Mouse (Mus musculus) kidney, embryonic 15.5 days (tissue): ENCODE data around the gene Mtus2. TPM values are rescaled to one million over a fixed set of nuclear protein-coding genes. Genes with fewer than 3 reads are reported as not detected.
A peak's percentile ranks its signal among the peaks of the same experiment; 100 is the strongest.

Experiments
- ATAC-seq: fragments of 200-750 bp; cut with Nextera tagmentation; replicated peaks from 2 replicates; pipeline ENCODE4 v1.8.0; 2017; ENCODE audit warnings: moderate TSS enrichment; ENCODE audit not compliant: low FRiP score
- H3K27ac ChIP-seq: fragments of 300-500 bp; sonication (generic); 2 replicates; pipeline ENCODE4 v1.5.1; 2015; ENCODE audit warnings: mild to moderate bottlenecking, inconsistent platforms
- H3K27me3 ChIP-seq: fragments of 300-500 bp; sonication (generic); 2 replicates; pipeline ENCODE4 v1.6.1; 2015; ENCODE audit warnings: inconsistent platforms
- H3K36me3 ChIP-seq: fragments of 300-500 bp; sonication (generic); 2 replicates; pipeline ENCODE4 v1.6.1; 2015; ENCODE audit warnings: inconsistent platforms
- H3K4me1 ChIP-seq: fragments of 300-500 bp; sonication (generic); 2 replicates; pipeline ENCODE4 v1.6.1; 2015; ENCODE audit warnings: inconsistent platforms
- H3K4me2 ChIP-seq: fragments of 300-500 bp; sonication (generic); 2 replicates; pipeline ENCODE4 v1.6.1; 2015; ENCODE audit warnings: moderate library complexity, mild to moderate bottlenecking, inconsistent platforms
- H3K4me3 ChIP-seq: fragments of 300-500 bp; sonication (generic); replicated peaks from 2 replicates; pipeline ENCODE4 v1.5.1; 2015; ENCODE audit warnings: mild to moderate bottlenecking, inconsistent platforms
- H3K9ac ChIP-seq: fragments of 300-500 bp; sonication (generic); 2 replicates; pipeline ENCODE4 v1.6.1; 2015; ENCODE audit warnings: mild to moderate bottlenecking, inconsistent platforms
- H3K9me3 ChIP-seq: fragments of 300-500 bp; sonication (generic); replicated peaks from 2 replicates; pipeline ENCODE4 v1.6.1; 2016; ENCODE audit warnings: inconsistent platforms
- WGBS: fragments of 180-500 bp; shearing (Covaris S2); methylation state at CpG from one replicate; pipeline ENCODE4 v1.1.7; 2015; ENCODE audit warnings: mixed read lengths; 5-methylcytosine and 5-hydroxymethylcytosine counted together
- polyA plus RNA-seq: library from polyadenylated mRNA; unstranded; fragments of >200 nt; fragmentation: Nextera tagmentation; extraction: Ambion mirVana; gene quantifications from 2 replicates; pipeline ENCODE4 v1.2.1, GENCODE M21; 2015

Gene Mtus2
- polyA plus RNA-seq, 1 experiment from 2014 or later, result 3.6 TPM

DNA sequence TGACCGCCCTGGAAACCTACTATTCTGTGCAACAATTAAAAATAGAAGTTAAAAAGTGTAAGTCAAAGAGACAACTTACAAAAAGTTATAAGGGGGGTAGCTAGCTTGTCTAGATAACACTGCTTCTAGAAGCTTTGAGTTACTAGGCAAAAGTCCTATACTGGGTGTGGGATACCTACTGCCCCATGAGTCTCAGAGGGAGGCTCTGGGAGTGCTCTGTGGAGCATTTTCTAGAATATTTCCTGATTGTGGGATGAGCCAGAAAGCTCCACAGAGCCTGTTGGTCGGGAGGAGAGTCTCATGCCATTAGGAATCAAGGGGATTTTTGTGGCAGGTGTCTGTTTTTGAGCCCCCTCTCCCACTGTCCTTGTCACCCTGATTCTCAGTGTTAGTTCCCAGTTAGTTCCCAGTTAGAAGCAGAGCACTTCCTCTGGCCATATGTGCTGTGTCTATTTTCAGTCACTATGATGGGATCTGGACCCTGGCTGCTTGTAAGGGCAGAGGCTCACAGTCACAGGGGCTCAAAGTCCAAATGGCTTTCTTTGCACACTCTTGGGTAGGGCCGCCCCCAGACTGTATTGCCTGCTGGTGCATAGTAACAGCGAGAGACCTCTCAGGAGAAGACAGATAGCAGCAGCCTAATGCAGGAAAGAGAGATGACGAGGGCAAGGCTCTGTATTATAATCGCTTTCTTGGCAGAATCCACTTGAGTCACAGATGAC is 57.2 kb downstream of the Mtus2 start:
- ATAC-seq, result no peak
- no peak overlapping the region for H3K9ac ChIP-seq
- H3K4me2 ChIP-seq, result no peak overlapping the region
- H3K4me1 ChIP-seq, result no peaks in the 10 kb centered on the region
- H3K27me3 ChIP-seq, result no peaks in the 10 kb centered on the region
- WGBS, result 80% methylated on average over 6 of the region's 6 CpGs
- no peak overlapping the region for H3K27ac ChIP-seq
- H3K9me3 ChIP-seq, result no peaks in the 10 kb centered on the region
- H3K36me3 ChIP-seq, result no peaks in the 10 kb centered on the region
- no peak overlapping the region for H3K4me3 ChIP-seq

GRCm38 (mm10) chr5:148015383-148015782 is 58.3 kb downstream of the Mtus2 start:
- whole genome bisulfite sequencing, result 85% methylated on average over 8 of the region's 8 CpGs
- no peaks in the 10 kb centered on the region for H3K9me3 ChIP-seq
- H3K27me3 ChIP-seq, result no peaks in the 10 kb centered on the region
- H3K27ac ChIP-seq, result no peak overlapping the region
- H3K9ac ChIP-seq, result no peak overlapping the region
- no peak overlapping the region for H3K4me2 ChIP-seq
- no peaks in the 10 kb centered on the region for H3K4me1 ChIP-seq
- no peak for ATAC-seq
- no peak overlapping the region for H3K4me3 ChIP-seq
- no peaks in the 10 kb centered on the region for H3K36me3 ChIP-seq

DNA sequence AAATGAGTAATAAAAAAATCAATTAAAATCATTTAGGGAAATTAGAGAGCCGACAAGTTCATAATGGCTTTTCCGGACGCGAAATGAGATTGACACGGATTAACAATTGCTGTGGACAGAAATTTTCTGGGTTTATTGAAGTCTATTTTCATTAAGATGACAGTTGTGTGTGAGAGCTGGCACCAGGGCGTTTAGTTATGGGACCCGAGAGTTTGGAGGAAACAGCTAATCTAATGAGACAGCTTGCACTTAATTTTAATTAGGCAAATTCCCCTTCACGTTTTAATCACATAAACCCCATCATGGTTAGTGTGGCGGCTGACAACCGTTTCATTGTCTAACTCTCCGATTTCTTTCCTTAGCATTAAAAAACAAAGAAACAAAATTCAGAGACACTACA is 60.3 kb downstream of the Mtus2 start:
- H3K4me2 ChIP-seq, result no peak overlapping the region
- H3K9ac ChIP-seq, result no peak overlapping the region
- H3K36me3 ChIP-seq, result no peaks in the 10 kb centered on the region
- WGBS, result 90% methylated on average over 11 of the region's 11 CpGs
- no peaks in the 10 kb centered on the region for H3K4me1 ChIP-seq
- no peak overlapping the region for H3K4me3 ChIP-seq
- no peak overlapping the region for H3K27ac ChIP-seq
- H3K27me3 ChIP-seq, result no peaks in the 10 kb centered on the region
- no peaks in the 10 kb centered on the region for H3K9me3 ChIP-seq
- ATAC-seq, result no peak

- no peak overlapping the region for H3K9ac ChIP-seq
- H3K36me3 ChIP-seq, result no peaks in the 10 kb centered on the region
- H3K27ac ChIP-seq, result no peak overlapping the region
- 0 out of 2 replicates have a peak, but pooled peaks cover 5% of the 10 kb centered on the region for H3K4me1 ChIP-seq
- no peak overlapping the region for H3K4me3 ChIP-seq
- H3K4me2 ChIP-seq, result no peak overlapping the region
- 78% methylated on average over 4 of the region's 4 CpGs for WGBS
- no peaks in the 10 kb centered on the region for H3K9me3 ChIP-seq
- no peak for ATAC-seq
- H3K27me3 ChIP-seq, result no peaks in the 10 kb centered on the region
Observed at GRCm38 (mm10) chr5:148022784-148023183, 65.7 kb downstream of the Mtus2 start.

- 45% methylated on average over 26 of the region's 26 CpGs for WGBS
- no peak for ATAC-seq
Observed at GRCm38 (mm10) chr5:148026401-148027349, 69.6 kb downstream of the Mtus2 start.

GRCm38 (mm10) chr5:148027985-148028384 is 70.9 kb downstream of the Mtus2 start:
- Histone ChIP-seq H3K27me3 (no peaks in the 10 kb centered on the region), H3K36me3 (no peaks in the 10 kb centered on the region), H3K9me3 (no peaks in the 10 kb centered on the region), H3K4me2 (no peak overlapping the region), H3K9ac (no peak overlapping the region), H3K4me3 (no peak overlapping the region), H3K4me1 (0 out of 2 replicates have a peak, but pooled peaks cover 5% of the 10 kb centered on the region), H3K27ac (no peak overlapping the region)
- 75% methylated on average over 13 of the region's 13 CpGs for WGBS
- ATAC-seq, result no peak

More at GRCm38 (mm10) chr5:148026401-148027349, 69.6 kb downstream of the Mtus2 start:
- no peak overlapping the region for H3K4me3 ChIP-seq
- no peaks in the 10 kb centered on the region for H3K9me3 ChIP-seq
- peak overlapping the region; percentile 20 for H3K4me2 ChIP-seq
- H3K27ac ChIP-seq, result no peak overlapping the region
- H3K36me3 ChIP-seq, result no peaks in the 10 kb centered on the region
- no peaks in the 10 kb centered on the region for H3K27me3 ChIP-seq
- no peak overlapping the region for H3K9ac ChIP-seq
- H3K4me1 ChIP-seq, result 0 out of 2 replicates have a peak, but pooled peaks cover 5% of the 10 kb centered on the region

GRCm38 (mm10) chr5:148041661-148042060 is 84.5 kb downstream of the Mtus2 start:
- H3K4me3 ChIP-seq, result no peak overlapping the region
- H3K27me3 ChIP-seq, result no peaks in the 10 kb centered on the region
- 86% methylated on average over 7 of the region's 7 CpGs for WGBS
- no peaks in the 10 kb centered on the region for H3K36me3 ChIP-seq
- H3K27ac ChIP-seq, result no peak overlapping the region
- no peak overlapping the region for H3K9ac ChIP-seq
- peaks cover 3% of the 10 kb centered on the region; the same call in 1 of the 2 replicates for H3K9me3 ChIP-seq
- ATAC-seq, result no peak
- H3K4me2 ChIP-seq, result no peak overlapping the region
- H3K4me1 ChIP-seq, result no peaks in the 10 kb centered on the region

DNA sequence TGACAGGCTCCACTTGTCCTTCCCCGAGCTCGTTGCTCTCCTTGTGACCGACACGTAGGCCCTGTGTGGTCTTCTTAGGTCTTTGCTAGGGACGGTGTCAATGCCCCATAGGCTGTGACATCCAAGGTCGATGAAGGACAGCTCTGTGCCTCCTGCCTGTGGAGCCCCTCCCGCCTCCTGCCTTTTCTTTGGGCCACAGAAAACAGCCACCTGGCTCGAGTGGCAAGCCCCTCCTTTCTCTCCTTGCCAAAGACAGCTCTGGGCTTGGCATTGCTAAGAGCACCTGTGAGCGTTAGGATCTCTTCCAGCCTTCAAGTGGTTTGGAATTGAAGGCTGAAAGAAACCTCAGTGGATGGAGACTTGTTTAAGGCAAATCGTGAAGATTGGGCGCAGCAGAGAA is 91.1 kb downstream of the Mtus2 start:
- H3K4me3 ChIP-seq, result no peak overlapping the region
- no peak overlapping the region for H3K4me2 ChIP-seq
- no peaks in the 10 kb centered on the region for H3K4me1 ChIP-seq
- H3K9ac ChIP-seq, result no peak overlapping the region
- ATAC-seq, result no peak
- no peaks in the 10 kb centered on the region for H3K27me3 ChIP-seq
- peaks cover 3% of the 10 kb centered on the region; the same call in 1 of the 2 replicates for H3K9me3 ChIP-seq
- no peak overlapping the region for H3K27ac ChIP-seq
- WGBS, result 80% methylated on average over 11 of the region's 11 CpGs
- H3K36me3 ChIP-seq, result no peaks in the 10 kb centered on the region

DNA sequence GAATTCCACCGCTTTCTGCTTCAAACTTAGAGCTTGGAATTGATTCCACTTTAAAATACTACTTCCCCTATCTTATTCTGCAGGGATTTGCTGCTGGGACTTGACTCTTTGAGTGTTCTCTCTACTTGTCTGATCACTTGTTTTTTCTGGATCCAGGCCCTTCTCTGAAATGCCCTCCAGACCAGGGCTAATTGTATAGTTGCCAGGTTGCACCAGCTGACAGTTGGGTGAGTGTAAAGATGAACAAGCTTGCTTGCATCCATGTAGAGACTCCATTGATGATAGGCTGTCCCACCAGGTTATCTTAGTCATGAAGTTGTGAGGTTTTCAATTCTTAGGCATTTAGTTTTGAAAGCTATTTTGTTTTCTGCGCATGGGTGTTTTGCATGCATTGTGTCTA is 92.2 kb downstream of the Mtus2 start:
- no peaks in the 10 kb centered on the region for H3K4me1 ChIP-seq
- no peaks in the 10 kb centered on the region; the same call in 1 of the 2 replicates for H3K9me3 ChIP-seq
- H3K27me3 ChIP-seq, result no peaks in the 10 kb centered on the region
- H3K36me3 ChIP-seq, result no peaks in the 10 kb centered on the region
- no peak for ATAC-seq
- no peak overlapping the region for H3K4me3 ChIP-seq
- no peak overlapping the region for H3K27ac ChIP-seq
- no peak overlapping the region for H3K4me2 ChIP-seq
- 91% methylated on average over 2 of the region's 2 CpGs for WGBS
- no peak overlapping the region for H3K9ac ChIP-seq

- Histone ChIP-seq H3K4me3 (no peak overlapping the region), H3K27me3 (no peaks in the 10 kb centered on the region), H3K27ac (no peak overlapping the region), H3K4me2 (no peak overlapping the region), H3K4me1 (no peaks in the 10 kb centered on the region), H3K9me3 (no peaks in the 10 kb centered on the region), H3K9ac (no peak overlapping the region), H3K36me3 (no peaks in the 10 kb centered on the region)
- WGBS, result 77% methylated on average over 13 of the region's 13 CpGs
- ATAC-seq, result no peak
Observed at GRCm38 (mm10) chr5:148052846-148053608, 95.9 kb downstream of the Mtus2 start.

DNA sequence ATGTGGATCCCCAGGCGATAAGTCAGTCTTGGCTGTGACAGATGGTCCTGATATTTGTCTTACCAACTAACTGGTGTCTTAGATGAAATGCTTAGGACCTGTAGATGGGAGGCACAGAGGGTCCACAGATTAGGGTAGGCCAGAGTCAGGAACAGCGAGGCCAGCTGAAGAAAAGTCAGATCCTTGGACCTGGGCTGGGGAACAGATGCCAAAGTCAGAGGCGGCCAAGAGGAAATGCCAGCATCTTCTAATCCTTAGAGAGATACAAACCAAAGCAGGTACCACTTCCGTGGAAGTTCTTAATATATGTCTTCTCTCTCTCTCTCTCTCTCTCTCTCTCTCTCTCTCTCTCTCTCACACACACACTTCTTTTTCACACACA is 96.5 kb downstream of the Mtus2 start:
- no peak overlapping the region for H3K4me3 ChIP-seq
- no peaks in the 10 kb centered on the region for H3K27me3 ChIP-seq
- WGBS, result 77% methylated on average over 4 of the region's 4 CpGs
- no peaks in the 10 kb centered on the region for H3K4me1 ChIP-seq
- no peak overlapping the region for H3K27ac ChIP-seq
- no peaks in the 10 kb centered on the region for H3K9me3 ChIP-seq
- ATAC-seq, result no peak
- H3K4me2 ChIP-seq, result no peak overlapping the region
- H3K9ac ChIP-seq, result no peak overlapping the region
- H3K36me3 ChIP-seq, result no peaks in the 10 kb centered on the region
